Mouse (Mus musculus) MEL (cell line): ENCODE results near the gene Zdhhc8.

Source experiments
- CHD2 ChIP-seq: IDR thresholded peaks from 2 replicates; pipeline ENCODE4 v1.6.1; 2011; ENCODE audit warnings: low read length, improper control_type of control experiment
- CTCF ChIP-seq, 3 experiments: IDR thresholded peaks in 2 of 3; conservative IDR thresholded peaks in 1 of 3; 2 replicates each; pipeline ENCODE4 v1.5.1; 2011 to 2012; ENCODE audit warnings: low read length in 3 of 3, low read depth in 2 of 3, mild to moderate bottlenecking in 2 of 3, improper control_type of control experiment in 1 of 3, inconsistent platforms in 1 of 3, mixed read lengths in 1 of 3, moderate library complexity in 1 of 3; ENCODE audit not compliant: control insufficient read depth in 1 of 3, insufficient read depth in 1 of 3, poor library complexity in 1 of 3, severe bottlenecking in 1 of 3
- SIN3A ChIP-seq: IDR thresholded peaks from 2 replicates; pipeline ENCODE4 v1.6.1; 2012; ENCODE audit warnings: low read length, improper control_type of control experiment, inconsistent platforms
- TCF12 ChIP-seq: IDR thresholded peaks from 2 replicates; pipeline ENCODE4 v1.6.1; 2014; ENCODE audit warnings: low read depth, mild to moderate bottlenecking, inconsistent platforms, low read length, improper control_type of control experiment, moderate library complexity
- ZNF384 ChIP-seq: IDR thresholded peaks from 2 replicates; pipeline ENCODE4 v1.6.1; 2012; ENCODE audit warnings: low read depth, mild to moderate bottlenecking, inconsistent platforms, low read length, improper control_type of control experiment

DNA sequence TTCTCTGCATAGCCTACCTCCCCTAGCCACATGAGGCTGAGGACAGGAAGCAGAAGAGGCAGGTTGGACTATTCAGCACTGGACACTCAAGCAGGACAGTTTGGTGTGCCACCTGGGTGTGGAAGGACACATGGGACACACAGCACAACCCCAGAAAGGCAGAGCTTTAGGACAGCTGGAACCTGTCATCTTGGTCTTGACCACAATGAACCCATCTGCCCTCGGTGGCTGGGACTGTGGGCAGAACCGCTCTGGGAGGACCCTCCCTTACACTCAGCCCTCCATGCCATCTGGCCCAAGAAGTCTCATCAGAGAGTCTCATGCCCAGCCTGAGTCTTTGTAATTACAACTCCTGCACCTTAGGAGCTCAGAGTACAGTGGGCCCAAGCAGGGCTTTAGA, 34.9 kb downstream of the Zdhhc8 start:
- TF ChIP-seq CTCF (IDR thresholded peaks at IDR 0.05 in 2 of 3, conservative IDR thresholded peaks at IDR 0.05 in 1 of 3; ENCODE audit: control insufficient read depth in 1 of 3, insufficient read depth in 1 of 3, low read depth in 2 of 3, low read length in 3 of 3, poor library complexity in 1 of 3, severe bottlenecking in 1 of 3), result no peak
- TF ChIP-seq SIN3A, result no peak
- TF ChIP-seq ZNF384, result no peak
- TF ChIP-seq TCF12, result no peak
- no peak for TF ChIP-seq CHD2
